Mouse (Mus musculus) heart, embryonic 14.5 days (tissue): ENCODE results near the gene Rab22a. TPM values are rescaled to one million over a fixed set of nuclear protein-coding genes. Genes with fewer than 3 reads are reported as not detected.

Experiments
- ATAC-seq: fragments of 200-750 bp; cut with Nextera tagmentation; 2 replicates; pipeline ENCODE4 v1.8.0; 2017; ENCODE audit warnings: low read depth, moderate TSS enrichment; ENCODE audit not compliant: insufficient number of reproducible peaks, insufficient read depth, low FRiP score
- H3K27ac ChIP-seq, 2 experiments: fragments of 200-500 bp in 1 of 2; fragments of 300-500 bp in 1 of 2; sonication (generic) in 1 of 2; replicated peaks in 1 of 2; 2 replicates each; pipeline ENCODE4 v1.5.1; 2012 to 2014; ENCODE audit warnings: low read depth in 2 of 2, low read length in 2 of 2, control low read depth in 1 of 2, mild to moderate bottlenecking in 1 of 2, mixed read lengths in 1 of 2; ENCODE audit not compliant: control insufficient read depth in 1 of 2, insufficient read depth in 1 of 2
- H3K27me3 ChIP-seq: fragments of 300-500 bp; sonication (generic); 2 replicates; pipeline ENCODE4 v1.6.1; 2014; ENCODE audit warnings: mild to moderate bottlenecking, low read length, control low read depth; ENCODE audit not compliant: control insufficient read depth, insufficient read depth
- H3K36me3 ChIP-seq: fragments of 300-500 bp; sonication (generic); 2 replicates; pipeline ENCODE4 v1.6.1; 2014; ENCODE audit warnings: mild to moderate bottlenecking, control low read depth, low read length, mixed read lengths; ENCODE audit not compliant: control insufficient read depth, insufficient read depth
- H3K4me1 ChIP-seq, 2 experiments: fragments of 200-500 bp in 1 of 2; fragments of 300-500 bp in 1 of 2; sonication (generic) in 1 of 2; 2 replicates each; pipeline ENCODE4 v1.6.1; 2012 to 2014; ENCODE audit warnings: low read length in 2 of 2, control low read depth in 1 of 2, mixed read lengths in 1 of 2; ENCODE audit not compliant: control insufficient read depth in 2 of 2, insufficient read depth in 2 of 2
- H3K4me2 ChIP-seq: fragments of 300-500 bp; sonication (generic); 2 replicates; pipeline ENCODE4 v1.6.1; 2014; ENCODE audit warnings: mild to moderate bottlenecking, low read length
- H3K4me3 ChIP-seq, 2 experiments: fragments of 200-500 bp in 1 of 2; fragments of 300-500 bp in 1 of 2; sonication (generic) in 1 of 2; 2 replicates each; pipeline ENCODE4 v1.5.1; 2012 to 2014; ENCODE audit warnings: low read length in 2 of 2, mild to moderate bottlenecking in 2 of 2, control low read depth in 1 of 2, low read depth in 1 of 2, moderate library complexity in 1 of 2; ENCODE audit not compliant: control insufficient read depth in 1 of 2, insufficient read depth in 1 of 2
- H3K9ac ChIP-seq: fragments of 300-500 bp; sonication (generic); 2 replicates; pipeline ENCODE4 v1.6.1; 2014; ENCODE audit warnings: mild to moderate bottlenecking, low read length
- H3K9me3 ChIP-seq: fragments of 300-500 bp; sonication (generic); 2 replicates; pipeline ENCODE4 v1.6.1; 2016; ENCODE audit warnings: low read length, control low read depth; ENCODE audit not compliant: control insufficient read depth
- WGBS: fragments of 180-500 bp; shearing (Covaris S2); extraction: QIAGEN DNeasy Blood & Tissue Kit; methylation state at CpG from one replicate; pipeline ENCODE4 v1.1.7; 2014; 5-methylcytosine and 5-hydroxymethylcytosine counted together
- polyA plus RNA-seq: library from polyadenylated mRNA; unstranded; fragments of >200 nt; fragmentation: Nextera tagmentation; extraction: Ambion mirVana; gene quantifications from 2 replicates; pipeline ENCODE4 v1.2.1, GENCODE M21; 2014

Gene Rab22a
- polyA plus RNA-seq, result 29.9 and 32.9 TPM in 2 replicates

DNA sequence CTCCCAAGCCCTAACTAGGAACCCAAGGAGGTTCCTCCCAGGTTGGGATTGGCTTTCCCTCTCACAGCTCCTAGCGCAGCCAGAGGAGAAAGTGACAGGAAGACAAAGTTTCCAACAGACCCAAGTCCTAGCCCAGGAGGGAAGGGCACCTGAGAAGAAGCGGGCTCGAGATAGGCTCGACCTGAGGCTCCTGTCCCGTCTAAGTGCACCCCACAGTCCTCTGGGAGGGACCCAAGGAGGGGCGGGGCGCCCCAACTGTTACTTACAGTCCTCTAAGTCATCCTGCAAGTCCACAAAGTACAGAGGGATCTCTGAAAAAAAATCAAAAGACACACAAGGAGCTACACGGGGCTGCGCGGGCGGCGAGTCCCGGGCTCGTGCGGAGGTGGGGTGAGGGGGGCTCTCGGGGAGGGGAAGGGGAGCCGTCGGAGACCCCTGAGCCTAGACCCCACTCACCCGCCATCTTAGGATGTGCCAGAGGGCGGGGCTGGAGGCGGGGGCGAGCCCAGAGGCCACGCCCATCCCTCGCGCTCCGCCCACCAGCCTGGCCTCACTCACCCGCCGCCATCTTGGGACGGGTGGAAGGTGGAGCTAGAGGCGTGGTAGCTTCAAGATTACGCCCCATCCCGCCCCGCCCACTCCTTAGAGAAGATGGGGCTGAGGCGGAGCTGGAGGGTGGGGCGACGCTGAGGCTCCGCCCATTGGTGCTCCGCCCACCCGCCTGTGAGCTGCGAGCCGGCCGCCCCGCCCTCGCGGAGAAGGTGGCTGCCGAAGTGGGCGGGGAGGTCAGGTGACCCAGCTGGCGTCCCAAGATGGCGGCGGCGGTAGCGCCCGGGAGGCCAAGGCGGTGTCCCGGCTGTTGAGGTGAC is at the start of gene Rab22a:
Gene Rab22a (plus strand): TSS at position 704 of the 869 bp plus-strand sequence.
- Histone ChIP-seq H3K9me3 (no peaks in the 10 kb centered on the region), H3K4me3 (peak within 1 kb of the TSS; percentile 84 to 98), H3K36me3 (peaks cover 32% of the 10 kb centered on the region), H3K4me2 (peak within 1 kb of the TSS; percentile 78), H3K4me1 (peaks cover 16 to 26% of the 10 kb centered on the region in 2 experiments), H3K27ac (peak within 1 kb of the TSS; percentile 54 to 76; a peak in 3 of 4 replicates), H3K27me3 (no peaks in the 10 kb centered on the region), H3K9ac (peak within 1 kb of the TSS; percentile 99)
- under 1% methylated on average over 48 of the region's 55 CpGs for WGBS
- peak; percentile 99 for ATAC-seq

DNA sequence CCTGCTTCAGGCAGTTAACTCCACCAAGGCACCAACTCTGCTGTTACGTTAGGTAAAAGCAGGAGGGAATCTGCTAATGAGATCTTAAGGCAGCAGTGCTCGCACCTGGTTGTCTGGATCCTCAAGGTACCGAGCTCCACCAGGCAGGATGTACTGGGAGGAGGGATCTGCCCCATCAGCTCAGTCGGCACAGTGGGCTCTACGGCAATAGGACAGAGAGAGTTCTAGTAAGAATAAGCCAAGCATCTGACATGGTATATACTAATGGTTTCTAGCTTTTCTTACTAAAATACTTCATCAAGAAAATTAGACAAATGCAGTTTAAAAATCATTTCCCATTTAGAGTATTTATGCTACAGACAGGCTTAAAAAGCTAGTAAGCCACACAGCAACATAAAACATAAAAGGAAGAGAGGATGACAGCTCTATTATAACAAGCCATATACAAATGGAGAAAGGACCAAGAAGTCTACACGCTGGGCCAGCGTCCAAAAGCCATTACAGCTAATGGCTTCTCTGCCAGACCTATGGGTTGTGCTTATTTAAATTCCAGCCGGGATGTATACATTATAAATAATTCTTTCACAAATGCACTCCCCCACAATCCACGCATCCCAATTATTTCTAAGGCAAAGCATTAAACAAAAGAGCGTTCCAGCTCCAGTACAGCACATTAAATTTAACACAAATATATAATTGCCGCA is 44.0 kb upstream of the Rab22a start:
- H3K4me1 ChIP-seq, result no peaks in the 10 kb centered on the region
- H3K27me3 ChIP-seq, result no peaks in the 10 kb centered on the region
- no peak for ATAC-seq
- peaks cover 16% of the 10 kb centered on the region; the same call in 1 of the 2 replicates for H3K36me3 ChIP-seq
- no peak overlapping the region for H3K4me3 ChIP-seq
- H3K9me3 ChIP-seq, result no peaks in the 10 kb centered on the region
- no peak overlapping the region for H3K9ac ChIP-seq
- H3K27ac ChIP-seq, result no peak overlapping the region
- 91% methylated on average over 11 of the region's 11 CpGs for WGBS
- no peak overlapping the region for H3K4me2 ChIP-seq

DNA sequence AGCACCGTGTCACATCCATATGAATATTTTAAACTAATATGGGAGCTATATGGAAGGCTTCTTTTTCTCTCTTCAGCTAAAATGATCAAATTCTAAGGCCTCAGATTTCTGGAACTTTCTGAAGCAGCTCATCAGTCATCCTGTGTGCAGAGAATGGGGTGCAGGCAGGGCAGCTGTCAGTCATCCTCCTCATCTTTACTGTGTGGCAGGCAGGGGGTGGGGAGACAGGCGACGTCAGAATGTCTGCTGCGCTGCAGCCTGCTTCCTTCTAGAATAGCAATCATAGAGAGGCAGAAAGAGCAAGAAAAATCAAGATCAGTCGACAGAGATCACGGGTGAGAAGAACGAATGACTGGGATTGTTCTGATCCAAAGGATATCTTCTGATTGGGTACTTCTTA is 43.4 kb upstream of the Rab22a start:
- ATAC-seq, result no peak
- no peak overlapping the region for H3K27ac ChIP-seq
- WGBS, result 79% methylated on average over 7 of the region's 7 CpGs

DNA sequence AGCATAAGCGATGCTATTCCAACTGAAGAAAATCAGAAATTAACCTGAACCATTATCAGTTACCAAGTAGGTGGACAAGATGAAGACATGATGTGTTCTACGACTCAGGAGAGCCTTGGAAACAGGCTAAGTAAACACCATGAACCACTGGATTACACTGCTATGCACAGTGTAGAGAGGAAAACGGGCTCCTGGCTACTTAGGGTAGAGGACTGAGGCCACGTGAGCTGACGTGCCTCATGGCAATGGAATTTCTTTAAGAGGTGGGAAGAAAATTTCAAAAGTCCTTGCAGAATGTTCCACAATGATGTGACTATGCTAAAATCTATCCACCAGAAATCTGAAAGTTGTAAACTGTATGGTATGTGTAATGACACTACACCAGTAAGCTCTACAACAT is 40.4 kb upstream of the Rab22a start:
- ATAC-seq, result no peak
- Histone ChIP-seq H3K9me3 (no peaks in the 10 kb centered on the region), H3K27ac (no peak overlapping the region), H3K4me3 (no peak overlapping the region), H3K9ac (no peak overlapping the region), H3K36me3 (0 out of 2 replicates have a peak, but pooled peaks cover 10% of the 10 kb centered on the region), H3K4me2 (no peak overlapping the region), H3K27me3 (no peaks in the 10 kb centered on the region), H3K4me1 (no peaks in the 10 kb centered on the region)
- WGBS, result 84% methylated on average over 5 of the region's 5 CpGs

More for the DNA sequence above, 43.4 kb upstream of the Rab22a start:
- no peak overlapping the region for H3K4me2 ChIP-seq
- H3K36me3 ChIP-seq, result peaks cover 14% of the 10 kb centered on the region; the same call in 1 of the 2 replicates
- H3K4me1 ChIP-seq, result no peaks in the 10 kb centered on the region
- H3K27me3 ChIP-seq, result no peaks in the 10 kb centered on the region
- H3K4me3 ChIP-seq, result no peak overlapping the region
- H3K9me3 ChIP-seq, result no peaks in the 10 kb centered on the region
- no peak overlapping the region for H3K9ac ChIP-seq

DNA sequence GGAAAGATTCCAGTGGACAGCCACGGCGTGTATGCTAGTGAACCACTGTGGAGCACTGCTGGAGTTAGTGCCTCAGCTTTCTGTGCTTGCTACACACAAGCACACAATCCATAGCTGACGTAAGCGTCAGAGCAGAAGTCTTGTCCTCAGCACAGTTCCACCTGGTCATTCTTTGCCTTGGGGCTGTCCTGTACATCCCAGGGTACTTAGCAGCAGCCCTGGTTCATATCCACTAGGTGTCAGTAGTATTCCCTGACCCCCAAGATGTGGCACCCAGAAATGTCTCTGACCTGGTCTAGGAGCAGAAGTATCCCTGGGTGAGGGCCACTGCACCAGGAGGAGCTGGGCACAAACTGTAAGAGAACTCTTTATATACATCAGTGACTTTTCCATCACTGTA is 38.9 kb upstream of the Rab22a start:
- no peak overlapping the region for H3K4me3 ChIP-seq
- no peaks in the 10 kb centered on the region for H3K9me3 ChIP-seq
- ATAC-seq, result no peak
- H3K4me1 ChIP-seq, result no peaks in the 10 kb centered on the region; a peak in 1 of 4 replicates
- no peak overlapping the region for H3K9ac ChIP-seq
- WGBS, result 94% methylated on average over 4 of the region's 4 CpGs
- 0 out of 2 replicates have a peak, but pooled peaks cover 3% of the 10 kb centered on the region for H3K36me3 ChIP-seq
- H3K27ac ChIP-seq, result no peak overlapping the region
- no peak overlapping the region for H3K4me2 ChIP-seq
- no peaks in the 10 kb centered on the region for H3K27me3 ChIP-seq

DNA sequence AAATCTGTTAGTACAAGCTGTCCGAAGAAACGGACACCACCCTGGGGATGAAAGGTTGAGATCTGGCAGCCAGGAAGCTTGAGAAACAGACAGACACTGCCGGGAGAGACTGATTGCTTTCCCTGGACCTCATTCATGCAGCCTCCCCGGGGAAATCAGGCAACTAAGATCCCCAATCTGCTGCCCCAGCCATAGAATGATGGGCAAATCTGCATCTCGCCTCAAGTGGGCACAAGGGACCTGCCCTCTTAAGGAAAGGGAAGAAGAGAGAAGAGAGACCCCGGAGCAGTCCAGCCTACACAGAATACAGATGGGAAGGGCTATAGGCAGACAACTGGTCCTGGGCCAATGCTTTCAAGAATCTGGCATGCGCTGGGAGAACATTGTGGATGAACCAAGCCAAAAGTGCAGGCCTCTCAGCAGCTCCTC is 37.4 kb upstream of the Rab22a start:
- Histone ChIP-seq H3K36me3 (no peaks in the 10 kb centered on the region), H3K4me2 (no peak overlapping the region), H3K9ac (no peak overlapping the region), H3K27me3 (no peaks in the 10 kb centered on the region), H3K9me3 (no peaks in the 10 kb centered on the region), H3K27ac (no peak overlapping the region), H3K4me1 (no peaks in the 10 kb centered on the region; a peak in 1 of 4 replicates), H3K4me3 (no peak overlapping the region)
- 66% methylated on average over 7 of the region's 7 CpGs for WGBS
- no peak for ATAC-seq

DNA sequence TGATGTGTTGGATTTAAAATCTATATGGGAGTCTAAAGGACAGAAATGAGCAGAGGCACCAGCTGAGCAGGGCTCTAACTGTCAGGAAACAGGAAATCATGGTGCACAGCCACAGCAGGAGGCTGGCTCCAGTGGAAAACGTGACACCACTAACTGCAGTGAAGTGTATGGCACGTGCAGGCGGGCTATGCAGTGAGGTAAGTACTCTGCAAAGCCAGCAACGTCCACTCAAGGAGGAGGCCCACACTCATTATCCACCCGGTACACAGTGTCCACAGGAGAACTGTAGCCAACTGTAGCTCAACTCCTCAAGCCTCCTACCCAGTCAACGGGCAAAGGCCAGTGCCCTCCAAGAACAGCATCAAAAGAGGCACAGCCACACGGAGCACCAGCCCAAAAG is 34.9 kb upstream of the Rab22a start:
- no peak overlapping the region for H3K9ac ChIP-seq
- no peak overlapping the region for H3K4me3 ChIP-seq
- peaks cover 0 to 2% of the 10 kb centered on the region in 2 experiments; a peak in 1 of 4 replicates for H3K4me1 ChIP-seq
- no peak for ATAC-seq
- 58% methylated on average over 7 of the region's 7 CpGs for WGBS
- H3K27ac ChIP-seq, result no peak overlapping the region
- H3K36me3 ChIP-seq, result no peaks in the 10 kb centered on the region
- H3K9me3 ChIP-seq, result no peaks in the 10 kb centered on the region
- no peak overlapping the region for H3K4me2 ChIP-seq
- no peaks in the 10 kb centered on the region for H3K27me3 ChIP-seq
